Mouse (Mus musculus): ENCODE data around the gene Mtif3. TPM values are rescaled to one million over a fixed set of nuclear protein-coding genes. Genes with fewer than 3 reads are reported as not detected.

Mtif3 gene
- total and polyA plus RNA-seq, 3 experiments = 15.2 to 26.7 (median 25.6) TPM

GRCm38 (mm10) chr5:146914088-146914766 lies 49.4 kb downstream of the Mtif3 start:
- peak; percentile 58 for DNase-seq (ENCODE audit: extremely low read depth)
- Histone ChIP-seq H3K27ac (ENCODE audit: insufficient read depth, low read depth) (no peak overlapping the region), H3K4me3 (replicated peaks in 1 of 3; ENCODE audit: low read depth in 2 of 3, low read length in 2 of 3, poor library complexity in 1 of 3) (no peak overlapping the region), H3K36me3 (replicated peaks in 1 of 2; ENCODE audit: control insufficient read depth in 1 of 2, insufficient read depth in 1 of 2, low read length in 1 of 2) (no peaks in the 10 kb centered on the region), H3K9ac (ENCODE audit: insufficient read depth, low read depth) (no peak overlapping the region), H3K4me2 (ENCODE audit: insufficient read depth, low read depth, poor library complexity, severe bottlenecking) (no peak overlapping the region), H3K27me3 (replicated peaks) (no peaks in the 10 kb centered on the region), H3K9me3 (replicated peaks; ENCODE audit: low read length) (no peaks in the 10 kb centered on the region), H3K4me1 (ENCODE audit: control insufficient read depth in 1 of 2, insufficient read depth in 2 of 2) (peaks cover 0 to 10% of the 10 kb centered on the region in 2 experiments; a peak in 2 of 4 replicates), H3K79me2 (replicated peaks; ENCODE audit: control insufficient read depth, extremely low read depth, insufficient read depth, poor library complexity, severe bottlenecking) (no peaks in the 10 kb centered on the region)
- dilution Hi-C loops (cut with MboI; ENCODE audit: extremely low pct_ligation_motif_present, extremely low pct_unique_long_range_greater_than_20kb, low sequenced_read_pairs) = no loop called here
- TF ChIP-seq USF1 (IDR thresholded peaks at IDR 0.05; ENCODE audit: low read depth, low read length) (no peak), ELF1 (IDR thresholded peaks at IDR 0.05; ENCODE audit: low read depth, low read length) (no peak), IRF4 (IDR thresholded peaks at IDR 0.05; ENCODE audit: low read depth, low read length) (no peak), MXI1 (IDR thresholded peaks at IDR 0.05; ENCODE audit: low read depth, low read length) (no peak), CTCF (conservative IDR thresholded peaks at IDR 0.05 in 1 of 2, IDR thresholded peaks at IDR 0.05 in 1 of 2; ENCODE audit: low read depth in 2 of 2, low read length in 2 of 2) (peak; percentile 48 to 91), ZNF384 (IDR thresholded peaks at IDR 0.05; ENCODE audit: low read depth, low read length) (peak; percentile 24; the same call in 1 of the 2 replicates), UBTF (IDR thresholded peaks at IDR 0.05; ENCODE audit: low read depth, low read length) (no peak), RAD21 (IDR thresholded peaks at IDR 0.05; ENCODE audit: low read depth, low read length) (peak; percentile 78), MEF2A (IDR thresholded peaks at IDR 0.05; ENCODE audit: borderline replicate concordance, low read depth, low read length) (no peak), CHD1 (IDR thresholded peaks at IDR 0.05; ENCODE audit: low read depth, low read length) (no peak), SMC3 (IDR thresholded peaks at IDR 0.05; ENCODE audit: low read depth, low read length) (peak; percentile 84)
- in situ Hi-C loops (cut with MboI; ENCODE audit: low pct_ligation_motif_present, low pct_unique_long_range_greater_than_20kb, low sequenced_read_pairs) = loop anchor here (5.0 to 10.0 kb wide), 2 partner anchors 311 to 403 kb away; no protein-coding TSS in a partner anchor

DNA sequence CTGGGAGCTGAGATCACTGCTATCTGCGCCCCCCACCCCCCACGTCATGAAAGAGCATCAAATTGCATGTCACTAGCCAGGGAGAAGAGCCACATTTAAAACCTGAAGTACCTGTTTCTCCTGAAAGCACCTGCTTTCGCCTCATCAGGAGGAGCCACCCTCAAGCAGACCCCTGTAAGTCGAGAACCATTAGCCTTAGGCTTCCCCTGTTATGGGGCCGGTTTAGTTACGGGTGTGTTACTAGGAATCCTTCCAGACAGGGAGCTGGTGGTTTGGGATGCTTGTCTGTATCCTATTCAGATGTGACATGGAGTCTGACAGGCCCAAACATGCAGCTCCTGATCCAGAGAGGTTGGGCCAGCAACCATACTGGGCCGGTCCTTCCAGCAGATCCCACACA lies 50.2 kb downstream of the Mtif3 start:
- Histone ChIP-seq H3K4me2 (ENCODE audit: insufficient read depth, low read depth, poor library complexity, severe bottlenecking) (no peak overlapping the region), H3K79me2 (replicated peaks; ENCODE audit: control insufficient read depth, extremely low read depth, insufficient read depth, poor library complexity, severe bottlenecking) (no peaks in the 10 kb centered on the region), H3K4me3 (replicated peaks in 1 of 3; ENCODE audit: low read depth in 2 of 3, low read length in 2 of 3, poor library complexity in 1 of 3) (no peak overlapping the region), H3K9me3 (replicated peaks; ENCODE audit: low read length) (no peaks in the 10 kb centered on the region), H3K9ac (ENCODE audit: insufficient read depth, low read depth) (no peak overlapping the region), H3K27me3 (replicated peaks) (no peaks in the 10 kb centered on the region), H3K27ac (ENCODE audit: insufficient read depth, low read depth) (no peak overlapping the region), H3K36me3 (replicated peaks in 1 of 2; ENCODE audit: control insufficient read depth in 1 of 2, insufficient read depth in 1 of 2, low read length in 1 of 2) (no peaks in the 10 kb centered on the region), H3K4me1 (ENCODE audit: control insufficient read depth in 1 of 2, insufficient read depth in 2 of 2) (peaks cover 0 to 10% of the 10 kb centered on the region in 2 experiments; a peak in 2 of 4 replicates)
- dilution Hi-C loops (cut with MboI; ENCODE audit: extremely low pct_ligation_motif_present, extremely low pct_unique_long_range_greater_than_20kb, low sequenced_read_pairs) = no loop called here
- no peak for TF ChIP-seq USF2 (conservative IDR thresholded peaks at IDR 0.05; ENCODE audit: low read depth, low read length)
- TF ChIP-seq PAX5 (IDR thresholded peaks at IDR 0.05; ENCODE audit: low read length) = no peak
- TF ChIP-seq SIN3A (IDR thresholded peaks at IDR 0.05; ENCODE audit: low read length) = no peak
- no peak for TF ChIP-seq USF1 (IDR thresholded peaks at IDR 0.05; ENCODE audit: low read depth, low read length)
- TF ChIP-seq POLR2AphosphoS2 (IDR thresholded peaks at IDR 0.05; ENCODE audit: low read depth, low read length) = no peak
- TF ChIP-seq MEF2A (IDR thresholded peaks at IDR 0.05; ENCODE audit: borderline replicate concordance, low read depth, low read length) = no peak
- TF ChIP-seq TCF12 (IDR thresholded peaks at IDR 0.05; ENCODE audit: low read depth, low read length) = no peak
- no peak for TF ChIP-seq CTCF (conservative IDR thresholded peaks at IDR 0.05 in 1 of 2, IDR thresholded peaks at IDR 0.05 in 1 of 2; ENCODE audit: low read depth in 2 of 2, low read length in 2 of 2)
- in situ Hi-C loops (cut with MboI; ENCODE audit: low pct_ligation_motif_present, low pct_unique_long_range_greater_than_20kb, low sequenced_read_pairs) = loop anchor here (5.0 to 10.0 kb wide), 2 partner anchors 311 to 404 kb away; no protein-coding TSS in a partner anchor
- no peak for DNase-seq (ENCODE audit: extremely low read depth)
